Mouse (Mus musculus) hindbrain, postnatal 0 days (tissue): ENCODE results near the gene Atxn2. TPM values are rescaled to one million over a fixed set of nuclear protein-coding genes. Genes with fewer than 3 reads are reported as not detected.

ENCODE experiments used
- ATAC-seq: fragments of 200-750 bp; cut with Nextera tagmentation; 2 replicates; pipeline ENCODE4 v1.8.0; 2017; ENCODE audit warnings: mild to moderate bottlenecking, moderate TSS enrichment, moderate library complexity
- DNase-seq: peaks from one replicate; pipeline ENCODE4 v3.0.0-alpha.2; 2015; ENCODE audit warnings: low spot score
- H3K27ac ChIP-seq: fragments of 300-500 bp; sonication (generic); 2 replicates; pipeline ENCODE4 v1.5.1; 2014; ENCODE audit warnings: mild to moderate bottlenecking
- H3K27me3 ChIP-seq: fragments of 300-500 bp; sonication (generic); 2 replicates; pipeline ENCODE4 v1.6.1; 2014; ENCODE audit warnings: low read length, mixed read lengths; ENCODE audit not compliant: insufficient read depth
- H3K36me3 ChIP-seq: fragments of 300-500 bp; sonication (generic); 2 replicates; pipeline ENCODE4 v1.6.1; 2014; ENCODE audit warnings: low read length, mixed read lengths; ENCODE audit not compliant: insufficient read depth
- H3K4me1 ChIP-seq: fragments of 300-500 bp; sonication (generic); 2 replicates; pipeline ENCODE4 v1.6.1; 2014; ENCODE audit warnings: antibody characterized with exemption, low read length, mixed read lengths; ENCODE audit not compliant: insufficient read depth
- H3K4me2 ChIP-seq: fragments of 300-500 bp; sonication (generic); 2 replicates; pipeline ENCODE4 v1.6.1; 2014; ENCODE audit warnings: low read depth, mild to moderate bottlenecking, low read length, moderate library complexity, mixed read lengths
- H3K4me3 ChIP-seq: fragments of 300-500 bp; sonication (generic); 2 replicates; pipeline ENCODE4 v1.5.1; 2014; ENCODE audit warnings: low read length
- H3K9ac ChIP-seq: fragments of 300-500 bp; sonication (generic); replicated peaks from 2 replicates; pipeline ENCODE4 v1.6.1; 2014; ENCODE audit warnings: mild to moderate bottlenecking, low read length, moderate library complexity, mixed read lengths
- H3K9me3 ChIP-seq: fragments of 300-500 bp; sonication (generic); 2 replicates; pipeline ENCODE4 v1.6.1; 2016; ENCODE audit warnings: low read length, mixed read lengths
- CTCF ChIP-seq: IDR thresholded peaks from 2 replicates; pipeline ENCODE4 v1.5.1; 2016; ENCODE audit warnings: antibody characterized with exemption, control low read depth, low read depth
- WGBS: fragments of 180-500 bp; shearing (Covaris S2); extraction: QIAGEN DNeasy Blood & Tissue Kit; methylation state at CpG from one replicate; pipeline ENCODE4 v1.1.7; 2014; 5-methylcytosine and 5-hydroxymethylcytosine counted together
- polyA plus RNA-seq: library from polyadenylated mRNA; unstranded; fragments of >200 nt; fragmentation: Nextera tagmentation; extraction: Ambion mirVana; gene quantifications from 2 replicates; pipeline ENCODE4 v1.2.1, GENCODE M21; 2015
- total RNA-seq: library from RNA; depleted of rRNA; stranded (reverse); fragments of >200 nt; gene quantifications from 2 replicates; pipeline ENCODE4 v1.2.3, GENCODE M21; 2014

Gene Atxn2
- total and polyA plus RNA-seq, 2 experiments from 2014 or later = 83.5 to 118 TPM

GRCm38 (mm10) chr5:121832376-121833155, 121.4 kb downstream of the Atxn2 start:
- Histone ChIP-seq H3K36me3 (no peaks in the 10 kb centered on the region), H3K4me3 (no peak overlapping the region), H3K4me2 (no peak overlapping the region), H3K9ac (no peak overlapping the region), H3K4me1 (peaks cover 25% of the 10 kb centered on the region), H3K27me3 (no peaks in the 10 kb centered on the region), H3K9me3 (no peaks in the 10 kb centered on the region), H3K27ac (no peak overlapping the region)
- 80% methylated on average over 6 of the region's 6 CpGs for WGBS
- DNase-seq (no peak), ATAC-seq (no peak)
- no peak for TF ChIP-seq CTCF

- no peak for DNase-seq
- no peaks in the 10 kb centered on the region for H3K9me3 ChIP-seq
- H3K4me3 ChIP-seq = no peak overlapping the region
- peaks cover 28% of the 10 kb centered on the region for H3K4me1 ChIP-seq
- no peak for TF ChIP-seq CTCF
- no peak overlapping the region for H3K9ac ChIP-seq
- no peaks in the 10 kb centered on the region for H3K27me3 ChIP-seq
- H3K4me2 ChIP-seq = peak overlapping the region; percentile 10; the same call in 1 of the 2 replicates
- H3K36me3 ChIP-seq = no peaks in the 10 kb centered on the region
- no peak overlapping the region for H3K27ac ChIP-seq
- no peak for ATAC-seq
- 86% methylated on average over 2 of the region's 2 CpGs for WGBS
These were observed 122.0 kb downstream of the Atxn2 start for GRCm38 (mm10) chr5:121833159-121833558.

GRCm38 (mm10) chr5:121833572-121834240, 122.6 kb downstream of the Atxn2 start:
- ATAC-seq = no peak
- no peak overlapping the region for H3K4me3 ChIP-seq
- H3K27me3 ChIP-seq = no peaks in the 10 kb centered on the region
- 42% methylated on average over 10 of the region's 10 CpGs for WGBS
- H3K9ac ChIP-seq = no peak overlapping the region
- peak overlapping the region; percentile 18 for H3K4me2 ChIP-seq
- peaks cover 33% of the 10 kb centered on the region for H3K4me1 ChIP-seq
- no peaks in the 10 kb centered on the region for H3K36me3 ChIP-seq
- DNase-seq = no peak
- H3K27ac ChIP-seq = no peak overlapping the region
- no peak for TF ChIP-seq CTCF
- H3K9me3 ChIP-seq = no peaks in the 10 kb centered on the region

GRCm38 (mm10) chr5:121834241-121834606, 123.1 kb downstream of the Atxn2 start:
- 78% methylated on average over 7 of the region's 7 CpGs for WGBS
- TF ChIP-seq CTCF = no peak
- H3K27ac ChIP-seq = no peak overlapping the region
- ATAC-seq (no peak), DNase-seq (no peak)
- peak overlapping the region; percentile 89 for H3K4me2 ChIP-seq
- H3K27me3 ChIP-seq = no peaks in the 10 kb centered on the region
- 0 out of 2 replicates have a peak overlapping the region, but pooled peaks have one; percentile 9 for H3K9ac ChIP-seq
- H3K4me1 ChIP-seq = peaks cover 32% of the 10 kb centered on the region
- H3K9me3 ChIP-seq = no peaks in the 10 kb centered on the region
- H3K4me3 ChIP-seq = no peak overlapping the region
- no peaks in the 10 kb centered on the region for H3K36me3 ChIP-seq

- ATAC-seq (no peak), DNase-seq (no peak)
- no peaks in the 10 kb centered on the region for H3K36me3 ChIP-seq
- H3K9ac ChIP-seq = 0 out of 2 replicates have a peak overlapping the region, but pooled peaks have one; percentile 68
- H3K27ac ChIP-seq = no peak overlapping the region
- peak overlapping the region; percentile 89 for H3K4me2 ChIP-seq
- H3K4me3 ChIP-seq = peak overlapping the region; percentile 80
- no peaks in the 10 kb centered on the region for H3K27me3 ChIP-seq
- H3K9me3 ChIP-seq = no peaks in the 10 kb centered on the region
- TF ChIP-seq CTCF = no peak
- H3K4me1 ChIP-seq = peaks cover 32% of the 10 kb centered on the region
- WGBS = 39% methylated on average over 12 of the region's 12 CpGs
These were observed 124.0 kb downstream of the Atxn2 start for GRCm38 (mm10) chr5:121834991-121835747.

GRCm38 (mm10) chr5:121835949-121836691, 125.0 kb downstream of the Atxn2 start:
- Histone ChIP-seq H3K27me3 (no peaks in the 10 kb centered on the region), H3K4me3 (peak overlapping the region; percentile 80), H3K9me3 (no peaks in the 10 kb centered on the region), H3K36me3 (no peaks in the 10 kb centered on the region), H3K4me2 (peak overlapping the region; percentile 89), H3K4me1 (peaks cover 32% of the 10 kb centered on the region), H3K9ac (peak overlapping the region; percentile 68), H3K27ac (peak overlapping the region; percentile 76)
- TF ChIP-seq CTCF = no peak
- WGBS = under 1% methylated on average over 51 of the region's 51 CpGs
- ATAC-seq (peak; percentile 2; the same call in 1 of the 2 replicates), DNase-seq (no peak)
